Mouse (Mus musculus): ENCODE measurements around the gene Elac2. TPM values are rescaled to one million over a fixed set of nuclear protein-coding genes. Genes with fewer than 3 reads are reported as not detected.

Elac2 gene
- 10 to 100 TPM; 19.6 to 21.4 TPM for total RNA-seq (2021)
- long read RNA-seq, experiment 1, transcript Elac2-201 (25 exons, 2,771 nt): minor isoform, 5 of 76 reads
- long read RNA-seq, experiment 1, transcript Elac2-202 (24 exons, 2,884 nt): major isoform, 60 of 76 reads
- long read RNA-seq, experiment 1, partial matches to known transcripts: 4 of 76 reads
- long read RNA-seq, experiment 1, other reads (novel, unspliced or antisense): 7 of 76 reads
- long read RNA-seq, experiment 2, transcript Elac2-202 (24 exons, 2,884 nt): major isoform, 47 of 63 reads
- long read RNA-seq, experiment 2, partial matches to known transcripts: 3 of 63 reads
- long read RNA-seq, experiment 2, other reads (novel, unspliced or antisense): 7 of 63 reads

GRCm38 (mm10) chr11:64978720-64979488, at the start of gene Elac2:
Gene Elac2, plus strand, starts transcription at chr11:64979038.
- DNase-seq: peak; percentile 94

- DNase-seq: no peak
Measured at GRCm38 (mm10) chr11:64929130-64929529, 49.7 kb upstream of the Elac2 start.

- no peak for DNase-seq
Measured at GRCm38 (mm10) chr11:64931060-64931770, 47.6 kb upstream of the Elac2 start.

GRCm38 (mm10) chr11:64937226-64937625, 41.6 kb upstream of the Elac2 start:
- DNase-seq: no peak

GRCm38 (mm10) chr11:64941193-64941592, 37.6 kb upstream of the Elac2 start:
- DNase-seq: no peak

GRCm38 (mm10) chr11:64949782-64950181, 29.1 kb upstream of the Elac2 start:
- no peak for DNase-seq

- no peak for DNase-seq
Measured at GRCm38 (mm10) chr11:64956962-64957729, 21.7 kb upstream of the Elac2 start.

- no peak for DNase-seq
Measured at GRCm38 (mm10) chr11:64962629-64963028, 16.2 kb upstream of the Elac2 start.

- peak; percentile 64 for DNase-seq
Measured at GRCm38 (mm10) chr11:64968507-64968906, 10.3 kb upstream of the Elac2 start.

- DNase-seq: no peak
Measured at GRCm38 (mm10) chr11:64968939-64969342, 9.9 kb upstream of the Elac2 start.

GRCm38 (mm10) chr11:64971471-64971988, 7.3 kb upstream of the Elac2 start:
- no peak for DNase-seq

- DNase-seq: no peak
Measured at GRCm38 (mm10) chr11:64972418-64972817, 6.4 kb upstream of the Elac2 start.

- DNase-seq: no peak
Measured at GRCm38 (mm10) chr11:64979489-64979845, 629 bp downstream of the Elac2 start.

- DNase-seq: no peak
Measured at GRCm38 (mm10) chr11:64988556-64988955, 9.7 kb downstream of the Elac2 start.

- DNase-seq: peak; percentile 44
Measured at GRCm38 (mm10) chr11:64998439-64998838, 19.6 kb downstream of the Elac2 start.

GRCm38 (mm10) chr11:64999685-65000084, 20.8 kb downstream of the Elac2 start:
- DNase-seq: no peak

- DNase-seq: no peak
Measured at GRCm38 (mm10) chr11:65001729-65002128, 22.9 kb downstream of the Elac2 start.

GRCm38 (mm10) chr11:65003611-65004010, 24.8 kb downstream of the Elac2 start:
- no peak for DNase-seq

- DNase-seq: no peak
Measured at GRCm38 (mm10) chr11:65004836-65005235, 26.0 kb downstream of the Elac2 start.

GRCm38 (mm10) chr11:65006047-65006446, 27.2 kb downstream of the Elac2 start:
- no peak for DNase-seq

- DNase-seq: no peak
Measured at GRCm38 (mm10) chr11:65013906-65014305, 35.1 kb downstream of the Elac2 start.

GRCm38 (mm10) chr11:65016754-65017153, 37.9 kb downstream of the Elac2 start:
- DNase-seq: no peak
